Mouse (Mus musculus): ENCODE data around the gene Ppil2.

Ppil2 gene

DNA sequence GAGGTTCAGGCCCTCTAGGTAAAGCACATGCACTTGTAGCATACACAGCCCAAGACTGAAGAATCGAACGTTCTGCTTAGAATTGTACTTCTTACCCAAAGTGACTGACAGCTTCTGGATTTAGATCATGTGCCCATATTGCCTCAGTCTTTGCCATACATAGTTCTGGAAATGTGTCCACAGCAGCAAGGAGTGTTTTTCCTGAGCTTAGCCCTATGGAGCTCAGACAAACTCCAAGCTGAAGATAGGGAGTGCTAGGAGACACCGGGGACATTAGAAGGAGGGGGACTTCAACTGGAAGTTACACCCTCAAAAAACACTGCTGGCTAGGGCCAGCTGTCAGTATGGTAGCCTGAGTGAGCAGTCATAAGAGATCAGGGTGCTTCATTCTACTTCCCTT is 70.3 kb downstream of the Ppil2 start:
- DNase-seq (ENCODE audit: low spot score in 2 of 2) = no peak

All from right cerebral cortex, adult 2 months (tissue).